ENCODE assay signal across 13 mouse cellular contexts in genomic region chr1:155077675-155078074, GRCm38 (mm10). TPM values are rescaled to one million over a fixed set of nuclear protein-coding genes. Genes with fewer than 3 reads are reported as not detected.
A peak's percentile ranks its signal among the peaks of the same experiment; 100 is the strongest.
DNase-seq lines count a peak whose midpoint lies in the region; ATAC-seq and TF ChIP-seq lines count a peak whose summit lies in the region.
"Had no signal": no experiment of that assay in that cellular context is flagged by ENCODE, and none has a peak within 500 bp of the region (broad histone marks: within the 10 kb centered on the region; RNA-seq: fewer than 3 reads in every experiment).

No protein-coding gene starts in this region.

- no peak for ATAC-seq in forebrain, embryonic 12.5 days (ENCODE audit: low FRiP score)
- ATAC-seq in forebrain, postnatal 0 days, result no peak
- peak; percentile 30; the same call in 1 of the 2 replicates for ATAC-seq in hindbrain, embryonic 13.5 days (ENCODE audit: low FRiP score)
- no peak for ATAC-seq in midbrain, postnatal 0 days (ENCODE audit: low FRiP score)
- no peak for ATAC-seq in erythroid progenitor cell, adult 5-6 weeks (replicated peaks; ENCODE audit: low FRiP score, poor library complexity, severe bottlenecking)
- no peak for ATAC-seq in megakaryocyte, adult 5-6 weeks (ENCODE audit: poor library complexity, severe bottlenecking)
- ATAC-seq: liver, embryonic 12.5 days had no signal

- no peaks in the 10 kb centered on the region for H3K27me3 ChIP-seq in forebrain, embryonic 12.5 days
- no peaks in the 10 kb centered on the region for H3K27me3 ChIP-seq in forebrain, postnatal 0 days (ENCODE audit: insufficient read depth, low read length)
- H3K27me3 ChIP-seq in hindbrain, embryonic 13.5 days, result no peaks in the 10 kb centered on the region
- H3K27me3 ChIP-seq in midbrain, postnatal 0 days (ENCODE audit: insufficient read depth, low read length), result no peaks in the 10 kb centered on the region

- no peaks in the 10 kb centered on the region for H3K9me3 ChIP-seq in forebrain, embryonic 12.5 days
- H3K9me3 ChIP-seq in forebrain, postnatal 0 days (ENCODE audit: low read length), result no peaks in the 10 kb centered on the region
- H3K9me3 ChIP-seq in hindbrain, embryonic 13.5 days, result no peaks in the 10 kb centered on the region
- no peaks in the 10 kb centered on the region for H3K9me3 ChIP-seq in midbrain, postnatal 0 days (ENCODE audit: low read length)
- H3K9me3 ChIP-seq: heart, embryonic 13.5 days; liver, embryonic 12.5 days had no signal

- TF ChIP-seq CTCF in forebrain, postnatal 0 days (IDR thresholded peaks at IDR 0.05; ENCODE audit: low read depth), result no peak
- no peak for TF ChIP-seq CTCF in lung, adult 2 months (IDR thresholded peaks at IDR 0.05; ENCODE audit: insufficient read depth, low read length)
- no peak for TF ChIP-seq CTCF in midbrain, postnatal 0 days (IDR thresholded peaks at IDR 0.05)

- peak overlapping the region; percentile 54 for H3K27ac ChIP-seq in forebrain, embryonic 12.5 days
- H3K27ac ChIP-seq in forebrain, postnatal 0 days (ENCODE audit: low read depth, low read length), result no peak overlapping the region
- H3K27ac ChIP-seq in hindbrain, embryonic 13.5 days, result peak overlapping the region; percentile 84
- no peak overlapping the region for H3K27ac ChIP-seq in midbrain, postnatal 0 days (ENCODE audit: low read depth, low read length)
- H3K27ac ChIP-seq: heart, embryonic 13.5 days; liver, embryonic 12.5 days had no signal

- DNase-seq in forebrain, postnatal 0 days, result no peak
- peak; percentile 32 for DNase-seq in lung, postnatal 10 days
- DNase-seq in lung, adult 2 months, result no peak
- peak; percentile 47 for DNase-seq in midbrain, postnatal 0 days (ENCODE audit: low spot score)
- DNase-seq: adrenal gland, postnatal 25 days; gastrocnemius, postnatal 25 days; right cerebral cortex, postnatal 4 days had no signal

- H3K36me3 ChIP-seq in forebrain, embryonic 12.5 days (replicated peaks), result no peaks in the 10 kb centered on the region
- no peaks in the 10 kb centered on the region for H3K36me3 ChIP-seq in forebrain, postnatal 0 days (ENCODE audit: insufficient read depth)
- no peaks in the 10 kb centered on the region for H3K36me3 ChIP-seq in hindbrain, embryonic 13.5 days
- H3K36me3 ChIP-seq in midbrain, postnatal 0 days (ENCODE audit: insufficient read depth, low read length), result no peaks in the 10 kb centered on the region
- H3K36me3 ChIP-seq: heart, embryonic 13.5 days; liver, embryonic 12.5 days had no signal

- H3K4me3 ChIP-seq in forebrain, embryonic 12.5 days (replicated peaks), result no peak overlapping the region
- no peak overlapping the region for H3K4me3 ChIP-seq in forebrain, postnatal 0 days (ENCODE audit: low read depth, low read length)
- H3K4me3 ChIP-seq in lung, adult 2 months (replicated peaks; ENCODE audit: extremely low read depth, low read depth, low read length), result no peak overlapping the region
- H3K4me3 ChIP-seq in hindbrain, embryonic 13.5 days, result no peak overlapping the region
- no peak overlapping the region for H3K4me3 ChIP-seq in midbrain, postnatal 0 days (ENCODE audit: low read depth, low read length)
- H3K4me3 ChIP-seq: heart, embryonic 13.5 days; liver, embryonic 12.5 days had no signal

- 84% methylated on average over 3 of the region's 3 CpGs for WGBS in forebrain, embryonic 12.5 days
- 81% methylated on average over 3 of the region's 3 CpGs for WGBS in forebrain, postnatal 0 days
- WGBS in lung, adult 2 months, result 71% methylated on average over 3 of the region's 3 CpGs
- 38% methylated on average over 3 of the region's 3 CpGs for whole genome bisulfite sequencing in hindbrain, embryonic 13.5 days
- 76% methylated on average over 2 of the region's 3 CpGs for WGBS in midbrain, postnatal 0 days

- H3K4me2 ChIP-seq in forebrain, embryonic 12.5 days, result no peak overlapping the region
- H3K4me2 ChIP-seq in forebrain, postnatal 0 days (ENCODE audit: low read depth), result no peak overlapping the region
- H3K4me2 ChIP-seq in hindbrain, embryonic 13.5 days, result no peak overlapping the region
- H3K4me2 ChIP-seq in midbrain, postnatal 0 days (ENCODE audit: low read depth, low read length, poor library complexity, severe bottlenecking), result no peak overlapping the region
- H3K4me2 ChIP-seq: heart, embryonic 13.5 days; liver, embryonic 12.5 days had no signal

- TF ChIP-seq POLR2A in lung, adult 2 months (IDR thresholded peaks at IDR 0.05; ENCODE audit: borderline replicate concordance, extremely low read depth, low read depth, low read length), result no peak

- H3K9ac ChIP-seq in forebrain, embryonic 12.5 days, result no peak overlapping the region
- H3K9ac ChIP-seq in forebrain, postnatal 0 days, result no peak overlapping the region
- H3K9ac ChIP-seq in hindbrain, embryonic 13.5 days, result no peak overlapping the region
- H3K9ac ChIP-seq in midbrain, postnatal 0 days (replicated peaks; ENCODE audit: low read length, poor library complexity, severe bottlenecking), result 0 out of 2 replicates have a peak overlapping the region, but pooled peaks have one; percentile 2
- H3K9ac ChIP-seq: heart, embryonic 13.5 days; liver, embryonic 12.5 days had no signal

- peaks cover 45% of the 10 kb centered on the region for H3K4me1 ChIP-seq in forebrain, embryonic 12.5 days
- H3K4me1 ChIP-seq in forebrain, postnatal 0 days (ENCODE audit: insufficient read depth), result peaks cover 11% of the 10 kb centered on the region
- peaks cover 15% of the 10 kb centered on the region; the same call in 1 of the 2 replicates for H3K4me1 ChIP-seq in lung, adult 2 months (ENCODE audit: control insufficient read depth, insufficient read depth, low read length)
- H3K4me1 ChIP-seq in hindbrain, embryonic 13.5 days (replicated peaks), result peaks cover 60% of the 10 kb centered on the region
- peaks cover 19% of the 10 kb centered on the region for H3K4me1 ChIP-seq in midbrain, postnatal 0 days (ENCODE audit: insufficient read depth, low read length)

RNA-seq across cellular contexts. Expression of gene Ier5, which starts 21.8 kb away (rescaled TPM):
- polyA plus RNA-seq in forebrain, embryonic 12.5 days (2016; fragmentation: Nextera tagmentation; extraction: Ambion mirVana), result 15.2 and 19.2 TPM in 2 replicates
- total RNA-seq in forebrain, postnatal 0 days (2014; rRNA removed), result 46.0 and 47.6 TPM in 2 replicates
- polyA plus RNA-seq in forebrain, postnatal 0 days (2015; fragmentation: Nextera tagmentation; extraction: Ambion mirVana), result 9.4 and 11.6 TPM in 2 replicates
- polyA plus RNA-seq in lung, adult 2 months (2012; rRNA removed), result 38.1 and 42.8 TPM in 2 replicates
- 5.5 and 8.8 TPM in 2 replicates for polyA plus RNA-seq in hindbrain, embryonic 13.5 days (2015; fragmentation: Nextera tagmentation; extraction: Ambion mirVana)
- total RNA-seq in midbrain, postnatal 0 days (2014; rRNA removed), result 30.1 and 44.2 TPM in 2 replicates
- 3.9 and 4.0 TPM in 2 replicates for polyA plus RNA-seq in midbrain, postnatal 0 days (2015; fragmentation: Nextera tagmentation; extraction: Ambion mirVana)
- 13.7 and 15.9 TPM in 2 replicates for total RNA-seq in erythroid progenitor cell, adult 5-6 weeks (2015; ENCODE audit: low replicate concordance)
- 11.3 and 13.9 TPM in 2 replicates for total RNA-seq in erythroid progenitor cell, adult 5-6 weeks (2017; ENCODE audit: low replicate concordance)
- 58.4 and 62.3 TPM in 2 replicates for total RNA-seq in megakaryocyte, adult 5-6 weeks (2015)
- total RNA-seq in megakaryocyte, adult 5-6 weeks (2017), result 35.4 and 38.3 TPM in 2 replicates

Comparison
In these comparisons a context has a peak if more than half of its experiments do, and no peak if none do; other contexts are left out.
1. H3K27ac ChIP-seq: peak in forebrain, embryonic 12.5 days (single experiment) and hindbrain, embryonic 13.5 days (single experiment); none in forebrain, postnatal 0 days (single experiment) and midbrain, postnatal 0 days (single experiment).
2. DNase-seq: peak in lung, postnatal 10 days (single experiment) and midbrain, postnatal 0 days (single experiment); none in forebrain, postnatal 0 days (single experiment) and lung, adult 2 months (single experiment).